Mouse (Mus musculus): ENCODE measurements around the gene Plekhg5. TPM values are rescaled to one million over a fixed set of nuclear protein-coding genes. Genes with fewer than 3 reads are reported as not detected.

Gene Plekhg5
- polyA plus RNA-seq, 1 experiment from 2014 or later = 5.0 TPM

- Histone ChIP-seq H3K27ac (ENCODE audit: low read depth, low read length) (no peak overlapping the region), H3K27me3 (replicated peaks; ENCODE audit: control insufficient read depth, insufficient read depth, low read length) (no peaks in the 10 kb centered on the region), H3K4me2 (ENCODE audit: low read length) (no peak overlapping the region), H3K9ac (ENCODE audit: low read length) (no peak overlapping the region), H3K4me3 (ENCODE audit: low read depth, low read length) (no peak overlapping the region), H3K9me3 (replicated peaks; ENCODE audit: control insufficient read depth, low read length) (no peaks in the 10 kb centered on the region), H3K36me3 (ENCODE audit: control insufficient read depth, insufficient read depth, low read length) (no peaks in the 10 kb centered on the region), H3K4me1 (ENCODE audit: control insufficient read depth, insufficient read depth, low read length) (no peaks in the 10 kb centered on the region)
- WGBS = 91% methylated on average over 3 of the region's 3 CpGs
- ATAC-seq (no peak), DNase-seq (ENCODE audit: low spot score) (no peak)
Observed at GRCm38 (mm10) chr4:152079261-152079660, 7.0 kb downstream of the Plekhg5 start.

- Histone ChIP-seq H3K27ac (ENCODE audit: low read depth, low read length) (no peak overlapping the region), H3K4me1 (ENCODE audit: control insufficient read depth, insufficient read depth, low read length) (no peaks in the 10 kb centered on the region), H3K36me3 (ENCODE audit: control insufficient read depth, insufficient read depth, low read length) (no peaks in the 10 kb centered on the region), H3K9me3 (replicated peaks; ENCODE audit: control insufficient read depth, low read length) (no peaks in the 10 kb centered on the region), H3K4me3 (ENCODE audit: low read depth, low read length) (no peak overlapping the region), H3K27me3 (replicated peaks; ENCODE audit: control insufficient read depth, insufficient read depth, low read length) (no peaks in the 10 kb centered on the region), H3K4me2 (ENCODE audit: low read length) (no peak overlapping the region), H3K9ac (ENCODE audit: low read length) (no peak overlapping the region)
- 72% methylated on average over 7 of the region's 7 CpGs for WGBS
- ATAC-seq (no peak), DNase-seq (ENCODE audit: low spot score) (no peak)
Observed at GRCm38 (mm10) chr4:152079931-152080330, 7.6 kb downstream of the Plekhg5 start.

GRCm38 (mm10) chr4:152083611-152084220 lies 11.4 kb downstream of the Plekhg5 start:
- Histone ChIP-seq H3K36me3 (ENCODE audit: control insufficient read depth, insufficient read depth, low read length) (no peaks in the 10 kb centered on the region), H3K27ac (ENCODE audit: low read depth, low read length) (no peak overlapping the region), H3K4me3 (ENCODE audit: low read depth, low read length) (no peak overlapping the region), H3K4me2 (ENCODE audit: low read length) (no peak overlapping the region), H3K27me3 (replicated peaks; ENCODE audit: control insufficient read depth, insufficient read depth, low read length) (no peaks in the 10 kb centered on the region), H3K9me3 (replicated peaks; ENCODE audit: control insufficient read depth, low read length) (no peaks in the 10 kb centered on the region), H3K9ac (ENCODE audit: low read length) (no peak overlapping the region), H3K4me1 (ENCODE audit: control insufficient read depth, insufficient read depth, low read length) (peaks cover 16% of the 10 kb centered on the region)
- ATAC-seq (no peak), DNase-seq (ENCODE audit: low spot score) (no peak)
- WGBS = 62% methylated on average over 7 of the region's 7 CpGs

- Histone ChIP-seq H3K27me3 (replicated peaks; ENCODE audit: control insufficient read depth, insufficient read depth, low read length) (no peaks in the 10 kb centered on the region), H3K27ac (ENCODE audit: low read depth, low read length) (no peak overlapping the region), H3K4me3 (ENCODE audit: low read depth, low read length) (no peak overlapping the region), H3K36me3 (ENCODE audit: control insufficient read depth, insufficient read depth, low read length) (no peaks in the 10 kb centered on the region), H3K4me2 (ENCODE audit: low read length) (no peak overlapping the region), H3K4me1 (ENCODE audit: control insufficient read depth, insufficient read depth, low read length) (peaks cover 18% of the 10 kb centered on the region), H3K9me3 (replicated peaks; ENCODE audit: control insufficient read depth, low read length) (no peaks in the 10 kb centered on the region), H3K9ac (ENCODE audit: low read length) (no peak overlapping the region)
- WGBS = 87% methylated on average over 7 of the region's 7 CpGs
- no peak for DNase-seq (ENCODE audit: low spot score)
- ATAC-seq = no peak
Observed at GRCm38 (mm10) chr4:152084616-152085015, 12.3 kb downstream of the Plekhg5 start.

GRCm38 (mm10) chr4:152086505-152087210 lies 14.4 kb downstream of the Plekhg5 start:
- under 1% methylated on average over 50 of the region's 92 CpGs for WGBS
- Histone ChIP-seq H3K4me2 (ENCODE audit: low read length) (peak overlapping the region; percentile 84), H3K9me3 (replicated peaks; ENCODE audit: control insufficient read depth, low read length) (no peaks in the 10 kb centered on the region), H3K4me1 (ENCODE audit: control insufficient read depth, insufficient read depth, low read length) (peaks cover 18% of the 10 kb centered on the region), H3K36me3 (ENCODE audit: control insufficient read depth, insufficient read depth, low read length) (no peaks in the 10 kb centered on the region), H3K27me3 (replicated peaks; ENCODE audit: control insufficient read depth, insufficient read depth, low read length) (no peaks in the 10 kb centered on the region), H3K4me3 (ENCODE audit: low read depth, low read length) (peak overlapping the region; percentile 68), H3K9ac (ENCODE audit: low read length) (peak overlapping the region; percentile 82), H3K27ac (ENCODE audit: low read depth, low read length) (no peak overlapping the region)
- DNase-seq (ENCODE audit: low spot score) (peak; percentile 54), ATAC-seq (peak; percentile 69)

- Histone ChIP-seq H3K4me3 (ENCODE audit: low read depth, low read length) (peak overlapping the region; percentile 68), H3K4me1 (ENCODE audit: control insufficient read depth, insufficient read depth, low read length) (peaks cover 18% of the 10 kb centered on the region), H3K27ac (ENCODE audit: low read depth, low read length) (no peak overlapping the region), H3K9ac (ENCODE audit: low read length) (peak overlapping the region; percentile 82), H3K27me3 (replicated peaks; ENCODE audit: control insufficient read depth, insufficient read depth, low read length) (no peaks in the 10 kb centered on the region), H3K9me3 (replicated peaks; ENCODE audit: control insufficient read depth, low read length) (no peaks in the 10 kb centered on the region), H3K4me2 (ENCODE audit: low read length) (peak overlapping the region; percentile 84), H3K36me3 (ENCODE audit: control insufficient read depth, insufficient read depth, low read length) (no peaks in the 10 kb centered on the region)
- peak; percentile 8 for ATAC-seq
- WGBS = 6% methylated on average over 12 of the region's 12 CpGs
- DNase-seq (ENCODE audit: low spot score) = no peak
Observed at GRCm38 (mm10) chr4:152087211-152088081, 15.1 kb downstream of the Plekhg5 start.

GRCm38 (mm10) chr4:152088133-152088532 lies 15.8 kb downstream of the Plekhg5 start:
- no peak overlapping the region for H3K9ac ChIP-seq (ENCODE audit: low read length)
- H3K4me2 ChIP-seq (ENCODE audit: low read length) = peak overlapping the region; percentile 84
- peaks cover 18% of the 10 kb centered on the region for H3K4me1 ChIP-seq (ENCODE audit: control insufficient read depth, insufficient read depth, low read length)
- H3K27me3 ChIP-seq (replicated peaks; ENCODE audit: control insufficient read depth, insufficient read depth, low read length) = no peaks in the 10 kb centered on the region
- peak overlapping the region; percentile 3; the same call in 1 of the 2 replicates for H3K27ac ChIP-seq (ENCODE audit: low read depth, low read length)
- H3K4me3 ChIP-seq (ENCODE audit: low read depth, low read length) = peak overlapping the region; percentile 68; the same call in 1 of the 2 replicates
- 20% methylated on average over 4 of the region's 4 CpGs for WGBS
- no peaks in the 10 kb centered on the region for H3K36me3 ChIP-seq (ENCODE audit: control insufficient read depth, insufficient read depth, low read length)
- no peaks in the 10 kb centered on the region for H3K9me3 ChIP-seq (replicated peaks; ENCODE audit: control insufficient read depth, low read length)
- ATAC-seq (no peak), DNase-seq (ENCODE audit: low spot score) (peak; percentile 54)

- Histone ChIP-seq H3K4me1 (ENCODE audit: control insufficient read depth, insufficient read depth, low read length) (peaks cover 18% of the 10 kb centered on the region), H3K9ac (ENCODE audit: low read length) (no peak overlapping the region), H3K4me3 (ENCODE audit: low read depth, low read length) (no peak overlapping the region), H3K27me3 (replicated peaks; ENCODE audit: control insufficient read depth, insufficient read depth, low read length) (no peaks in the 10 kb centered on the region), H3K9me3 (replicated peaks; ENCODE audit: control insufficient read depth, low read length) (no peaks in the 10 kb centered on the region), H3K4me2 (ENCODE audit: low read length) (peak overlapping the region; percentile 84), H3K27ac (ENCODE audit: low read depth, low read length) (peak overlapping the region; percentile 3; the same call in 1 of the 2 replicates), H3K36me3 (ENCODE audit: control insufficient read depth, insufficient read depth, low read length) (no peaks in the 10 kb centered on the region)
- peak; percentile 71 for DNase-seq (ENCODE audit: low spot score)
- WGBS = 25% methylated on average over 8 of the region's 8 CpGs
- ATAC-seq = peak; percentile 42; the same call in 1 of the 2 replicates
Observed at GRCm38 (mm10) chr4:152088556-152089120, 16.3 kb downstream of the Plekhg5 start.
